Mouse (Mus musculus) cerebellum, adult 2 months (tissue): ENCODE results near the gene Mlh1. TPM values are rescaled to one million over a fixed set of nuclear protein-coding genes. Genes with fewer than 3 reads are reported as not detected.

ENCODE experiments used
- DNase-seq, 2 experiments: peaks; one replicate each; pipeline ENCODE4 v3.0.0; 2021
- H3K27ac ChIP-seq: fragments of 200-500 bp; 2 replicates; pipeline ENCODE4 v1.5.1; 2012; ENCODE audit warnings: low read length, control low read depth, inconsistent platforms; ENCODE audit not compliant: insufficient read depth
- H3K27me3 ChIP-seq: fragments of 200-500 bp; 2 replicates; pipeline ENCODE4 v1.6.1; 2012; ENCODE audit warnings: inconsistent platforms, mild to moderate bottlenecking, low read length, moderate library complexity; ENCODE audit not compliant: control insufficient read depth, insufficient read depth
- H3K4me1 ChIP-seq: fragments of 200-500 bp; 2 replicates; pipeline ENCODE4 v1.6.1; 2011; ENCODE audit warnings: low read length; ENCODE audit not compliant: control insufficient read depth, insufficient read depth
- H3K4me3 ChIP-seq: fragments of 200-500 bp; replicated peaks from 2 replicates; pipeline ENCODE3; 2011; ENCODE audit warnings: mild to moderate bottlenecking, low read depth, low read length, control low read depth; ENCODE audit not compliant: insufficient read depth
- CTCF ChIP-seq: fragments of 200-500 bp; IDR thresholded peaks from 2 replicates; pipeline ENCODE4 v1.5.1; 2011; ENCODE audit warnings: low read depth, mild to moderate bottlenecking, control low read depth, low read length, moderate library complexity, borderline replicate concordance; ENCODE audit not compliant: insufficient read depth
- POLR2A ChIP-seq: fragments of 200-500 bp; IDR thresholded peaks from 2 replicates; pipeline ENCODE4 v1.6.1; 2011; ENCODE audit warnings: low read length, control low read depth, borderline replicate concordance; ENCODE audit not compliant: insufficient read depth
- WGBS: fragments of 180-500 bp; shearing (Covaris S2); methylation state at CpG from one replicate; pipeline ENCODE4 v1.1.7; 2018; 5-methylcytosine and 5-hydroxymethylcytosine counted together
- polyA plus RNA-seq: library from polyadenylated mRNA; depleted of rRNA; stranded (reverse); fragments of >200 nt; gene quantifications from 2 replicates; pipeline ENCODE4 v1.2.3, GENCODE M21; 2012; rRNA removed

Mlh1 gene
- polyA plus RNA-seq, result 36.6 and 41.3 TPM in 2 replicates

GRCm38 (mm10) chr9:111271434-111272160, at the start of gene Mlh1, which contains the start of gene Epm2aip1:
Mlh1 (minus strand) TSS chr9:111271791.
Epm2aip1 (plus strand) TSS chr9:111271929.
- Histone ChIP-seq H3K27ac (peak within 1 kb of the TSS; percentile 88), H3K4me1 (peaks cover 9% of the 10 kb centered on the region; the same call in 1 of the 2 replicates), H3K4me3 (peak within 1 kb of the TSS; percentile 95), H3K27me3 (no peaks in the 10 kb centered on the region)
- TF ChIP-seq CTCF (no peak), POLR2A (peak; percentile 81)
- peak; percentile 99 to 100 for DNase-seq
- under 1% methylated on average over 64 of the region's 64 CpGs for WGBS

- no peak for DNase-seq
- TF ChIP-seq POLR2A, result no peak
- no peak for TF ChIP-seq CTCF
- Histone ChIP-seq H3K27ac (no peak overlapping the region), H3K4me1 (no peaks in the 10 kb centered on the region), H3K4me3 (no peak overlapping the region), H3K27me3 (no peaks in the 10 kb centered on the region)
- WGBS, result 85% methylated on average over 4 of the region's 4 CpGs
Observed at GRCm38 (mm10) chr9:111320912-111321311, 49.3 kb upstream of the Mlh1 start.

GRCm38 (mm10) chr9:111314219-111314618, 42.6 kb upstream of the Mlh1 start:
- Histone ChIP-seq H3K4me1 (no peaks in the 10 kb centered on the region), H3K27me3 (peaks cover 4% of the 10 kb centered on the region), H3K27ac (no peak overlapping the region), H3K4me3 (no peak overlapping the region)
- peak; percentile 21 to 54 for DNase-seq
- 44% methylated on average over 5 of the region's 5 CpGs for WGBS
- TF ChIP-seq CTCF (peak; percentile 74), POLR2A (no peak)

GRCm38 (mm10) chr9:111313793-111314192, 42.2 kb upstream of the Mlh1 start:
- 28% methylated on average over 5 of the region's 5 CpGs for WGBS
- TF ChIP-seq CTCF (no peak), POLR2A (no peak)
- DNase-seq, result no peak
- H3K4me1 ChIP-seq, result no peaks in the 10 kb centered on the region
- peaks cover 4% of the 10 kb centered on the region for H3K27me3 ChIP-seq
- H3K4me3 ChIP-seq, result no peak overlapping the region
- H3K27ac ChIP-seq, result no peak overlapping the region

- no peak overlapping the region for H3K27ac ChIP-seq
Observed at GRCm38 (mm10) chr9:111313299-111313698, 41.7 kb upstream of the Mlh1 start.

GRCm38 (mm10) chr9:111312442-111313141, 41.0 kb upstream of the Mlh1 start:
- Histone ChIP-seq H3K4me3 (peak overlapping the region; percentile 57), H3K27me3 (peaks cover 4% of the 10 kb centered on the region), H3K4me1 (no peaks in the 10 kb centered on the region), H3K27ac (no peak overlapping the region)
- DNase-seq, result peak; percentile 3 to 34
- TF ChIP-seq CTCF (no peak), POLR2A (no peak)
- 1% methylated on average over 57 of the region's 59 CpGs for WGBS

More at GRCm38 (mm10) chr9:111313299-111313698, 41.7 kb upstream of the Mlh1 start:
- Histone ChIP-seq H3K4me1 (no peaks in the 10 kb centered on the region), H3K4me3 (no peak overlapping the region), H3K27me3 (peaks cover 4% of the 10 kb centered on the region)
- TF ChIP-seq POLR2A (no peak), CTCF (no peak)
- WGBS, result 17% methylated on average over 6 of the region's 6 CpGs
- DNase-seq, result no peak

- peak overlapping the region; percentile 57 for H3K4me3 ChIP-seq
- DNase-seq, result peak in 1 of 2 experiments; percentile 9
- TF ChIP-seq POLR2A (no peak), CTCF (no peak)
- peaks cover 4% of the 10 kb centered on the region for H3K27me3 ChIP-seq
- no peak overlapping the region for H3K27ac ChIP-seq
- 1% methylated on average over 80 of the region's 98 CpGs for WGBS
- no peaks in the 10 kb centered on the region for H3K4me1 ChIP-seq
Observed at GRCm38 (mm10) chr9:111311843-111312441, 40.4 kb upstream of the Mlh1 start.
